Mouse (Mus musculus) midbrain, embryonic 16.5 days (tissue): ENCODE measurements at regions not wholly inside any gene's neighbourhood (a gene's known extent, or its start where the extent isn't known, plus 50 kb on each side); places are given as distances from the start of the nearest gene placed in this dataset.

ENCODE experiments used
- ATAC-seq: fragments of 200-750 bp; cut with Nextera tagmentation; 2 replicates; pipeline ENCODE4 v1.8.0; 2017; ENCODE audit warnings: moderate TSS enrichment
- H3K27ac ChIP-seq: fragments of 300-500 bp; sonication (generic); 2 replicates; pipeline ENCODE4 v1.5.1; 2014; ENCODE audit warnings: mild to moderate bottlenecking, low read length, mixed read lengths
- H3K27me3 ChIP-seq: fragments of 300-500 bp; sonication (generic); 2 replicates; pipeline ENCODE4 v1.6.1; 2014; ENCODE audit warnings: low read depth, low read length, mixed read lengths; ENCODE audit not compliant: control insufficient read depth, insufficient read depth
- H3K36me3 ChIP-seq: fragments of 300-500 bp; sonication (generic); 2 replicates; pipeline ENCODE4 v1.6.1; 2014; ENCODE audit warnings: mild to moderate bottlenecking, low read length, moderate library complexity, mixed read lengths; ENCODE audit not compliant: control insufficient read depth, insufficient read depth
- H3K4me1 ChIP-seq: fragments of 300-500 bp; sonication (generic); 2 replicates; pipeline ENCODE4 v1.6.1; 2014; ENCODE audit warnings: mild to moderate bottlenecking, low read length, mixed read lengths; ENCODE audit not compliant: control insufficient read depth, insufficient read depth
- H3K4me2 ChIP-seq: fragments of 300-500 bp; sonication (generic); 2 replicates; pipeline ENCODE4 v1.6.1; 2014; ENCODE audit warnings: mild to moderate bottlenecking, low read length, mixed read lengths
- H3K4me3 ChIP-seq: fragments of 300-500 bp; sonication (generic); 2 replicates; pipeline ENCODE4 v1.5.1; 2014; ENCODE audit warnings: low read depth, mild to moderate bottlenecking, low read length, moderate library complexity, mixed read lengths
- H3K9ac ChIP-seq: fragments of 300-500 bp; sonication (generic); 2 replicates; pipeline ENCODE4 v1.6.1; 2014; ENCODE audit warnings: low read depth, low read length, mixed read lengths
- H3K9me3 ChIP-seq: fragments of 300-500 bp; sonication (generic); replicated peaks from 2 replicates; pipeline ENCODE4 v1.6.1; 2014; ENCODE audit warnings: mild to moderate bottlenecking, low read length, mixed read lengths; ENCODE audit not compliant: control insufficient read depth, poor library complexity, severe bottlenecking
- WGBS: fragments of 180-500 bp; shearing (Covaris S2); extraction: QIAGEN DNeasy Blood & Tissue Kit; methylation state at CpG from one replicate; pipeline ENCODE4 v1.1.7; 2014; 5-methylcytosine and 5-hydroxymethylcytosine counted together

GRCm38 (mm10) chr13:44381721-44382450 is 347.4 kb upstream of the Jarid2 start:
- Histone ChIP-seq H3K36me3 (no peaks in the 10 kb centered on the region), H3K9ac (no peak overlapping the region), H3K4me1 (no peaks in the 10 kb centered on the region), H3K27me3 (no peaks in the 10 kb centered on the region), H3K4me2 (no peak overlapping the region), H3K9me3 (no peaks in the 10 kb centered on the region), H3K4me3 (no peak overlapping the region), H3K27ac (no peak overlapping the region)
- ATAC-seq, result no peak
- WGBS, result 25% methylated on average over 7 of the region's 7 CpGs

GRCm38 (mm10) chr13:44383322-44383721 is 346.0 kb upstream of the Jarid2 start:
- Histone ChIP-seq H3K9ac (no peak overlapping the region), H3K4me1 (no peaks in the 10 kb centered on the region), H3K27me3 (no peaks in the 10 kb centered on the region), H3K27ac (no peak overlapping the region), H3K4me3 (no peak overlapping the region), H3K9me3 (no peaks in the 10 kb centered on the region), H3K4me2 (no peak overlapping the region), H3K36me3 (no peaks in the 10 kb centered on the region)
- no peak for ATAC-seq
- 68% methylated on average over 11 of the region's 11 CpGs for WGBS

- H3K27ac ChIP-seq, result no peak overlapping the region
- no peak overlapping the region for H3K4me2 ChIP-seq
- H3K4me3 ChIP-seq, result no peak overlapping the region
- no peaks in the 10 kb centered on the region for H3K9me3 ChIP-seq
- H3K4me1 ChIP-seq, result no peaks in the 10 kb centered on the region
- 95% methylated on average over 8 of the region's 8 CpGs for WGBS
- no peak overlapping the region for H3K9ac ChIP-seq
- no peaks in the 10 kb centered on the region for H3K27me3 ChIP-seq
- no peaks in the 10 kb centered on the region for H3K36me3 ChIP-seq
- ATAC-seq, result no peak
Observed at GRCm38 (mm10) chr13:44386767-44387166, 342.5 kb upstream of the Jarid2 start.

GRCm38 (mm10) chr13:44389696-44390095 is 339.6 kb upstream of the Jarid2 start:
- H3K4me3 ChIP-seq, result no peak overlapping the region
- no peaks in the 10 kb centered on the region for H3K4me1 ChIP-seq
- WGBS, result 86% methylated on average over 5 of the region's 5 CpGs
- H3K36me3 ChIP-seq, result no peaks in the 10 kb centered on the region
- H3K27me3 ChIP-seq, result no peaks in the 10 kb centered on the region
- no peak overlapping the region for H3K9ac ChIP-seq
- no peak for ATAC-seq
- H3K9me3 ChIP-seq, result no peaks in the 10 kb centered on the region
- H3K27ac ChIP-seq, result no peak overlapping the region
- no peak overlapping the region for H3K4me2 ChIP-seq

- Histone ChIP-seq H3K4me1 (no peaks in the 10 kb centered on the region), H3K27ac (no peak overlapping the region), H3K27me3 (no peaks in the 10 kb centered on the region), H3K9ac (no peak overlapping the region), H3K36me3 (no peaks in the 10 kb centered on the region), H3K9me3 (no peaks in the 10 kb centered on the region), H3K4me2 (no peak overlapping the region), H3K4me3 (no peak overlapping the region)
- WGBS, result 90% methylated on average over 9 of the region's 9 CpGs
- ATAC-seq, result no peak
Observed at GRCm38 (mm10) chr13:44390666-44391390, 338.4 kb upstream of the Jarid2 start.

- WGBS, result 94% methylated on average over 5 of the region's 5 CpGs
Observed at GRCm38 (mm10) chr13:44394016-44394415, 335.3 kb upstream of the Jarid2 start.

GRCm38 (mm10) chr13:44398613-44399369 is 330.5 kb upstream of the Jarid2 start:
- 83% methylated on average over 15 of the region's 15 CpGs for WGBS
- H3K4me3 ChIP-seq, result no peak overlapping the region
- H3K4me2 ChIP-seq, result no peak overlapping the region
- H3K27ac ChIP-seq, result no peak overlapping the region
- H3K9ac ChIP-seq, result no peak overlapping the region
- ATAC-seq, result no peak
- H3K27me3 ChIP-seq, result no peaks in the 10 kb centered on the region; the same call in 1 of the 2 replicates
- no peaks in the 10 kb centered on the region for H3K4me1 ChIP-seq
- H3K9me3 ChIP-seq, result no peaks in the 10 kb centered on the region
- H3K36me3 ChIP-seq, result no peaks in the 10 kb centered on the region

More at GRCm38 (mm10) chr13:44394016-44394415, 335.3 kb upstream of the Jarid2 start:
- no peak overlapping the region for H3K4me3 ChIP-seq
- no peak for ATAC-seq
- H3K27ac ChIP-seq, result no peak overlapping the region
- H3K9me3 ChIP-seq, result no peaks in the 10 kb centered on the region
- no peak overlapping the region for H3K9ac ChIP-seq
- H3K4me1 ChIP-seq, result no peaks in the 10 kb centered on the region
- no peaks in the 10 kb centered on the region for H3K36me3 ChIP-seq
- H3K4me2 ChIP-seq, result no peak overlapping the region
- H3K27me3 ChIP-seq, result no peaks in the 10 kb centered on the region; the same call in 1 of the 2 replicates

- H3K9me3 ChIP-seq, result no peaks in the 10 kb centered on the region
- 59% methylated on average over 4 of the region's 4 CpGs for WGBS
Observed at GRCm38 (mm10) chr13:44399370-44399685, 329.9 kb upstream of the Jarid2 start.

More at GRCm38 (mm10) chr13:44399370-44399685, 329.9 kb upstream of the Jarid2 start:
- no peak overlapping the region for H3K9ac ChIP-seq
- no peak overlapping the region for H3K4me2 ChIP-seq
- H3K36me3 ChIP-seq, result no peaks in the 10 kb centered on the region
- H3K4me3 ChIP-seq, result no peak overlapping the region
- no peak for ATAC-seq
- H3K27ac ChIP-seq, result no peak overlapping the region
- H3K4me1 ChIP-seq, result no peaks in the 10 kb centered on the region
- H3K27me3 ChIP-seq, result no peaks in the 10 kb centered on the region; the same call in 1 of the 2 replicates
